Mouse (Mus musculus): ENCODE measurements around the gene Fam126b. TPM values are rescaled to one million over a fixed set of nuclear protein-coding genes. Genes with fewer than 3 reads are reported as not detected.

Fam126b gene
- polyA plus RNA-seq, 1 experiment from 2014 or later, result 5.4 TPM

DNA sequence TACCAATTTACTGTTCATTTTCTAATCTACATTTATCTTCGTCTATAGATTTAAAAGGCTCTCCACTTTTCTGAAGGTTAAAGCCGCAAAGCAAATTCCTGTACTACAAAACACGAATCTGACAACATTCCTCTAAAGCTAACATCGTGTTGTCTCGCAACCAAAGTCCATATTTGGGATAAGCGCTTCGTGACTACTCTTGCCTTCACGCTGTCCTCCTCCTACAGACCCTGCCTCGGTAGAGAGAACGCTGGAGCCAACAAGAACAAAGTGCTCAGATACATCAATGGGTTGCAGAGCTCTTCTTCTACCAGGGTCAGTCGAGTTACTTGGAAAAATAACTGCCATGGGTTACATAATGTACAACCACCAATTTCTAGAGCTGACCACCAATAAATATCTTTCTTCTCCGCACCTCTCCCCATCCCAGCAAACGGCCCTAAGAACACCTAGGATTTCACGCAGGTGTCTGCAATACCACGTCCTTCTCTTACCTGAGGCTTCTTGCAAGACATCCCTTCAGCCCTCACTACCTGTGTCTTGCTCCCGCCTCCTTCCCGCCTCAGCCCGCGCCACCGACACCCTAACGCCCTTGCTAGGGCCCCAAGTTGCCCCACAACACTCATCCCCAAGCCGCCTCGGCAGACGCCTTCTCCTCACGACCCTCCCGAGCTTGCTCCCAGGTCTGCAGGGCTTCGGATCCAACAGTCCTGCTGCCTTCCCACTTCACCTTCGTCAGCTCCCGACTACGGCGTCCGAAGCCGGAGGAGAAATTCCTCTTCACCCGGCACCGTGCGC is 551 bp downstream of the Fam126b start:
- TF ChIP-seq EP300 (optimal IDR thresholded peaks at IDR 0.05), result no peak
- TF ChIP-seq CTCF (IDR thresholded peaks at IDR 0.05; ENCODE audit: low read depth), result no peak
- Histone ChIP-seq H3K27me3 (ENCODE audit: control insufficient read depth, insufficient read depth, low read length) (no peaks in the 10 kb centered on the region), H3K4me3 (ENCODE audit: low read depth, low read length) (peak overlapping the region; percentile 75), H3K4me1 (replicated peaks; ENCODE audit: control insufficient read depth, insufficient read depth) (no peaks in the 10 kb centered on the region), H3K4me2 (replicated peaks; ENCODE audit: low read depth) (peak overlapping the region; percentile 73), H3K27ac (replicated peaks) (peak overlapping the region; percentile 73; the same call in 1 of the 2 replicates), H3K9me3 (ENCODE audit: control insufficient read depth, low read length) (no peaks in the 10 kb centered on the region), H3K36me3 (ENCODE audit: control insufficient read depth, insufficient read depth, low read length) (no peaks in the 10 kb centered on the region), H3K9ac (ENCODE audit: low read length) (peak overlapping the region; percentile 83)
- WGBS, result 2% methylated on average over 36 of the region's 36 CpGs
- DNase-seq (ENCODE audit: low spot score) (no peak), ATAC-seq (ENCODE audit: low FRiP score, low TSS enrichment) (peak; percentile 71; the same call in 1 of the 2 replicates)

GRCm38 (mm10) chr1:58584271-58584670 is 1.9 kb downstream of the Fam126b start:
- H3K27me3 ChIP-seq (ENCODE audit: control insufficient read depth, insufficient read depth, low read length), result no peaks in the 10 kb centered on the region
- DNase-seq (ENCODE audit: low spot score), result no peak
- no peaks in the 10 kb centered on the region for H3K36me3 ChIP-seq (ENCODE audit: control insufficient read depth, insufficient read depth, low read length)
- TF ChIP-seq EP300 (optimal IDR thresholded peaks at IDR 0.05) (no peak), CTCF (IDR thresholded peaks at IDR 0.05; ENCODE audit: low read depth) (peak; percentile 58)
- no peak overlapping the region for H3K4me3 ChIP-seq (ENCODE audit: low read depth, low read length)
- ATAC-seq (ENCODE audit: low FRiP score, low TSS enrichment), result no peak
- H3K9ac ChIP-seq (ENCODE audit: low read length), result no peak overlapping the region
- H3K4me1 ChIP-seq (replicated peaks; ENCODE audit: control insufficient read depth, insufficient read depth), result no peaks in the 10 kb centered on the region
- H3K27ac ChIP-seq (replicated peaks), result no peak overlapping the region
- no peak overlapping the region for H3K4me2 ChIP-seq (replicated peaks; ENCODE audit: low read depth)
- H3K9me3 ChIP-seq (ENCODE audit: control insufficient read depth, low read length), result no peaks in the 10 kb centered on the region
- WGBS, result 53% methylated on average over 1 of the region's 1 CpGs

DNA sequence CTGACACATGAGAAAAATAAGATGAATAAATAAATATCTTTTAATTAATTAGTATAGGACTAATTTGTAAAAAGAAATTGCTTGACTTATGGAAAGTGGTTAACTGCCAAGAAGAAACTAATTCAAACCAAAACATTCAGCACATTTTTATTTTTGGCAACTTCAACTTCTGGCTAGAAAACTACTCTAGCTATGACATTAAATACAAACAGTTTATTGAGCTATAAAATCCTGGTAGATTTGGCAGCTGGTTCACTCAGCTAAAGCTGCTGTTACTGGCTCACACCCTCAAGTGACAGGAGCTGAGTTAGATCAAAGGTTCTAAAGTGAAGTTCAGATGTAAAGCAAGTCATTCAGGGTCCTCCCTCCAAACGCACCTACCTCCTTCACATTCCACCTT is 3.5 kb downstream of the Fam126b start:
- no peak for DNase-seq (ENCODE audit: low spot score)
- ATAC-seq (ENCODE audit: low FRiP score, low TSS enrichment), result no peak
- H3K4me2 ChIP-seq (replicated peaks; ENCODE audit: low read depth), result no peak overlapping the region
- no peak overlapping the region for H3K4me3 ChIP-seq (ENCODE audit: low read depth, low read length)
- no peaks in the 10 kb centered on the region for H3K27me3 ChIP-seq (ENCODE audit: control insufficient read depth, insufficient read depth, low read length)
- no peaks in the 10 kb centered on the region for H3K36me3 ChIP-seq (ENCODE audit: control insufficient read depth, insufficient read depth, low read length)
- no peak for TF ChIP-seq EP300 (optimal IDR thresholded peaks at IDR 0.05)
- no peak for TF ChIP-seq CTCF (IDR thresholded peaks at IDR 0.05; ENCODE audit: low read depth)
- H3K4me1 ChIP-seq (replicated peaks; ENCODE audit: control insufficient read depth, insufficient read depth), result no peaks in the 10 kb centered on the region
- H3K9ac ChIP-seq (ENCODE audit: low read length), result no peak overlapping the region
- H3K27ac ChIP-seq (replicated peaks), result no peak overlapping the region
- WGBS, result 57% methylated on average over 1 of the region's 1 CpGs
- no peaks in the 10 kb centered on the region for H3K9me3 ChIP-seq (ENCODE audit: control insufficient read depth, low read length)

DNA sequence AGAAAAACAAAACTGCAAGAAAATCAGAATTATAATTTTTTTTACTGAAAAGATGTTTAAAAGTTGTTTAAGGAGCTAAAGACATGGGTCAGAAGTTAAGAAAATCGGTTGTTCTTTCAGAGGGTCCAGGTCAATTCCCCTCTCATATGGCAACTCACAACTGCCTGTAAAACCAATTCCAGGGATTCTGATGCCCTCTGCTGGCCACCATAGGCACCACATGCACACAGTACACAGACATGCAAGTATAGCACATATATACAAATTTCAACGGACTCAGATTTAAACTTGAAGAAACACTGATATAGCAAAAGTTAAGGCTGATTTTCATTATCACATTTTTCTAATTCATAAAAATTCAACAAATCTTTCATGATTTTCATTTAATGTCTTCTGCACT is 6.9 kb downstream of the Fam126b start:
- DNase-seq (ENCODE audit: low spot score), result peak; percentile 40
- H3K9me3 ChIP-seq (ENCODE audit: control insufficient read depth, low read length), result no peaks in the 10 kb centered on the region
- H3K27me3 ChIP-seq (ENCODE audit: control insufficient read depth, insufficient read depth, low read length), result no peaks in the 10 kb centered on the region
- H3K4me3 ChIP-seq (ENCODE audit: low read depth, low read length), result no peak overlapping the region
- no peaks in the 10 kb centered on the region for H3K36me3 ChIP-seq (ENCODE audit: control insufficient read depth, insufficient read depth, low read length)
- no peak for ATAC-seq (ENCODE audit: low FRiP score, low TSS enrichment)
- H3K4me2 ChIP-seq (replicated peaks; ENCODE audit: low read depth), result no peak overlapping the region
- WGBS, result 89% methylated on average over 2 of the region's 2 CpGs
- no peak overlapping the region for H3K27ac ChIP-seq (replicated peaks)
- H3K9ac ChIP-seq (ENCODE audit: low read length), result no peak overlapping the region
- TF ChIP-seq CTCF (IDR thresholded peaks at IDR 0.05; ENCODE audit: low read depth), result peak; percentile 67
- TF ChIP-seq EP300 (optimal IDR thresholded peaks at IDR 0.05), result no peak
- H3K4me1 ChIP-seq (replicated peaks; ENCODE audit: control insufficient read depth, insufficient read depth), result no peaks in the 10 kb centered on the region

- no peak overlapping the region for H3K4me2 ChIP-seq (replicated peaks; ENCODE audit: low read depth)
- H3K9ac ChIP-seq (ENCODE audit: low read length), result no peak overlapping the region
- 52% methylated on average over 4 of the region's 4 CpGs for WGBS
These were observed 15.7 kb downstream of the Fam126b start for GRCm38 (mm10) chr1:58570437-58570836.

GRCm38 (mm10) chr1:58568456-58569130 is 17.5 kb downstream of the Fam126b start:
- DNase-seq (ENCODE audit: low spot score) (no peak), ATAC-seq (ENCODE audit: low FRiP score, low TSS enrichment) (no peak)
- Histone ChIP-seq H3K27ac (replicated peaks) (no peak overlapping the region), H3K4me2 (replicated peaks; ENCODE audit: low read depth) (no peak overlapping the region), H3K9me3 (ENCODE audit: control insufficient read depth, low read length) (no peaks in the 10 kb centered on the region), H3K9ac (ENCODE audit: low read length) (no peak overlapping the region), H3K27me3 (ENCODE audit: control insufficient read depth, insufficient read depth, low read length) (no peaks in the 10 kb centered on the region), H3K4me3 (ENCODE audit: low read depth, low read length) (no peak overlapping the region), H3K36me3 (ENCODE audit: control insufficient read depth, insufficient read depth, low read length) (no peaks in the 10 kb centered on the region), H3K4me1 (replicated peaks; ENCODE audit: control insufficient read depth, insufficient read depth) (no peaks in the 10 kb centered on the region)
- TF ChIP-seq CTCF (IDR thresholded peaks at IDR 0.05; ENCODE audit: low read depth), result no peak
- TF ChIP-seq EP300 (optimal IDR thresholded peaks at IDR 0.05), result no peak

More at GRCm38 (mm10) chr1:58570437-58570836, 15.7 kb downstream of the Fam126b start:
- no peaks in the 10 kb centered on the region for H3K9me3 ChIP-seq (ENCODE audit: control insufficient read depth, low read length)
- DNase-seq (ENCODE audit: low spot score) (no peak), ATAC-seq (ENCODE audit: low FRiP score, low TSS enrichment) (no peak)
- H3K36me3 ChIP-seq (ENCODE audit: control insufficient read depth, insufficient read depth, low read length), result no peaks in the 10 kb centered on the region
- no peak overlapping the region for H3K4me3 ChIP-seq (ENCODE audit: low read depth, low read length)
- no peak for TF ChIP-seq EP300 (optimal IDR thresholded peaks at IDR 0.05)
- no peak for TF ChIP-seq CTCF (IDR thresholded peaks at IDR 0.05; ENCODE audit: low read depth)
- H3K27ac ChIP-seq (replicated peaks), result no peak overlapping the region
- H3K27me3 ChIP-seq (ENCODE audit: control insufficient read depth, insufficient read depth, low read length), result no peaks in the 10 kb centered on the region
- no peaks in the 10 kb centered on the region for H3K4me1 ChIP-seq (replicated peaks; ENCODE audit: control insufficient read depth, insufficient read depth)

All from stomach, postnatal 0 days (tissue).